ENCODE assay signal across 8 mouse cellular contexts in the genomic region with DNA sequence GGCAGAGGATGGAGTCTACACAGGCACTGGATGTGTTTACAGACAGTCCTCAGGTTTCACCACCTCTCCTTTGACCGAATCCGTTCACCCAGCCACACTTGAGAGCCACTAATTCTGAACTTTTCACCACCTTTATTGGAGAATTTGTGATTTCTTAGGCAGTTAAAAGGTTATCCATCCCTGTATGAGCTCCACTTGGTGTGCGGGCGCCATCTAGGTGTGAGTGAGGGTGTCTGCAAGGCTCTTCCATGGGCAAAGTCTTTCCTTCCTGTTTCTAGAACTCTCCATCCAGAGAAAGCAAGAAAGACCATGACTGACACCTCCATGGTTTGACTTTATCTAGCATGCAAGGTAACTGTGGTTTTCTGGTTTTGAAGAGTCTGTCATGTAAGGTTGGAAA.
DNase-seq lines count a peak whose midpoint lies in the region; ATAC-seq and TF ChIP-seq lines count a peak whose summit lies in the region.

No protein-coding gene starts in this region.

- no peak overlapping the region for H3K4me3 ChIP-seq in kidney, embryonic 14.5 days (ENCODE audit: low read length)
- no peak overlapping the region for H3K4me3 ChIP-seq in G1E (ENCODE audit: low read depth, low read length)
- no peak overlapping the region for H3K4me3 ChIP-seq in bone marrow, adult 2 months (replicated peaks; ENCODE audit: control insufficient read depth, low read depth, low read length)
- no peak overlapping the region for H3K4me3 ChIP-seq in hindbrain, embryonic 16.5 days (ENCODE audit: low read length)
- H3K4me3 ChIP-seq in forebrain, embryonic 13.5 days: no peak overlapping the region

- no peak overlapping the region for H3K27ac ChIP-seq in kidney, embryonic 14.5 days (ENCODE audit: low read depth, low read length)
- no peak overlapping the region for H3K27ac ChIP-seq in bone marrow, adult 2 months (ENCODE audit: control insufficient read depth, insufficient read depth, low read depth, low read length, poor library complexity)
- H3K27ac ChIP-seq in hindbrain, embryonic 16.5 days (ENCODE audit: low read depth, low read length): no peak overlapping the region
- no peak overlapping the region for H3K27ac ChIP-seq in forebrain, embryonic 13.5 days

- TF ChIP-seq CTCF in G1E (IDR thresholded peaks at IDR 0.05; ENCODE audit: low read depth, low read length): 0 out of 2 replicates have a peak, but pooled peaks have one; percentile 16
- peak; percentile 60 for TF ChIP-seq CTCF in bone marrow, adult 2 months (IDR thresholded peaks at IDR 0.05; ENCODE audit: control insufficient read depth, insufficient read depth, low read length)

- 16% methylated on average over 4 of the region's 4 CpGs for WGBS in kidney, embryonic 14.5 days
- 33% methylated on average over 4 of the region's 4 CpGs for WGBS in bone marrow, adult 2 months
- WGBS in hindbrain, embryonic 16.5 days: 44% methylated on average over 4 of the region's 4 CpGs
- 38% methylated on average over 4 of the region's 4 CpGs for WGBS in forebrain, embryonic 13.5 days

- H3K36me3 ChIP-seq in kidney, embryonic 14.5 days (ENCODE audit: control insufficient read depth, insufficient read depth, low read length): no peaks in the 10 kb centered on the region
- no peaks in the 10 kb centered on the region for H3K36me3 ChIP-seq in G1E (replicated peaks)
- no peaks in the 10 kb centered on the region for H3K36me3 ChIP-seq in hindbrain, embryonic 16.5 days (ENCODE audit: control insufficient read depth, insufficient read depth, low read length)
- no peaks in the 10 kb centered on the region for H3K36me3 ChIP-seq in forebrain, embryonic 13.5 days (ENCODE audit: poor library complexity, severe bottlenecking)

- no peaks in the 10 kb centered on the region for H3K9me3 ChIP-seq in kidney, embryonic 14.5 days (ENCODE audit: control insufficient read depth, low read length)
- H3K9me3 ChIP-seq in G1E (replicated peaks): no peaks in the 10 kb centered on the region
- H3K9me3 ChIP-seq in hindbrain, embryonic 16.5 days (ENCODE audit: control insufficient read depth, low read length): no peaks in the 10 kb centered on the region
- H3K9me3 ChIP-seq in forebrain, embryonic 13.5 days (replicated peaks): no peaks in the 10 kb centered on the region

- peaks cover 20% of the 10 kb centered on the region for H3K4me1 ChIP-seq in kidney, embryonic 14.5 days (ENCODE audit: control insufficient read depth, insufficient read depth, low read length)
- H3K4me1 ChIP-seq in G1E (ENCODE audit: insufficient read depth, low read depth, low read length): no peaks in the 10 kb centered on the region
- no peaks in the 10 kb centered on the region for H3K4me1 ChIP-seq in bone marrow, adult 2 months (ENCODE audit: control insufficient read depth, insufficient read depth, low read length)
- no peaks in the 10 kb centered on the region for H3K4me1 ChIP-seq in hindbrain, embryonic 16.5 days (ENCODE audit: control insufficient read depth, insufficient read depth, low read depth, low read length)
- 0 out of 2 replicates have a peak, but pooled peaks cover under 1% of the 10 kb centered on the region for H3K4me1 ChIP-seq in forebrain, embryonic 13.5 days

- H3K9ac ChIP-seq in kidney, embryonic 14.5 days (ENCODE audit: low read depth, low read length): no peak overlapping the region
- no peak overlapping the region for H3K9ac ChIP-seq in hindbrain, embryonic 16.5 days (ENCODE audit: low read depth, low read length)
- H3K9ac ChIP-seq in forebrain, embryonic 13.5 days: no peak overlapping the region

- ATAC-seq in kidney, embryonic 14.5 days (ENCODE audit: low FRiP score, low TSS enrichment): no peak
- ATAC-seq in G1E (ENCODE audit: extremely low read depth, insufficient number of reproducible peaks, low FRiP score, poor library complexity, severe bottlenecking): no peak
- peak; percentile 34; the same call in 1 of the 2 replicates for ATAC-seq in hindbrain, embryonic 16.5 days
- ATAC-seq in forebrain, embryonic 13.5 days: no peak

- H3K27me3 ChIP-seq in kidney, embryonic 14.5 days (ENCODE audit: control insufficient read depth, insufficient read depth, low read length): no peaks in the 10 kb centered on the region
- peaks cover 26% of the 10 kb centered on the region for H3K27me3 ChIP-seq in G1E (ENCODE audit: insufficient read depth, low read length)
- no peaks in the 10 kb centered on the region for H3K27me3 ChIP-seq in hindbrain, embryonic 16.5 days (replicated peaks; ENCODE audit: control insufficient read depth, insufficient read depth, low read length)
- H3K27me3 ChIP-seq in forebrain, embryonic 13.5 days: no peaks in the 10 kb centered on the region

- TF ChIP-seq POLR2A in bone marrow, adult 2 months (IDR thresholded peaks at IDR 0.05; ENCODE audit: borderline replicate concordance, control insufficient read depth, low read depth, low read length): no peak

- DNase-seq in kidney, adult 18-20 months: peak; percentile 64
- DNase-seq in G1E (ENCODE audit: low spot score): peak; percentile 5
- peak; percentile 52 for DNase-seq in left cerebral cortex, postnatal 4 days
- DNase-seq in right cerebral cortex, postnatal 25 days: peak; percentile 35

- intact Hi-C loops in left cerebral cortex, postnatal 4 days (cut with DNase I): loop anchor here (2.0 to 5.0 kb wide), 2 partner anchors 265 to 279 kb away; no protein-coding TSS in a partner anchor

- no peak overlapping the region for H3K4me2 ChIP-seq in kidney, embryonic 14.5 days (replicated peaks; ENCODE audit: low read depth, low read length)
- H3K4me2 ChIP-seq in hindbrain, embryonic 16.5 days (ENCODE audit: low read length): no peak overlapping the region
- H3K4me2 ChIP-seq in forebrain, embryonic 13.5 days: no peak overlapping the region

Comparison
In these comparisons a context has a peak if more than half of its experiments do, and no peak if none do; other contexts are left out.
1. DNase-seq: peak in every context shown above with its lines; median percentile 64 in kidney, adult 18-20 months; 52 in left cerebral cortex, postnatal 4 days; 35 in right cerebral cortex, postnatal 25 days; 5 in G1E.